Mouse (Mus musculus) embryonic facial prominence, embryonic 10.5 days (tissue): ENCODE measurements around the gene Eif4enif1. TPM values are rescaled to one million over a fixed set of nuclear protein-coding genes. Genes with fewer than 3 reads are reported as not detected.

ENCODE experiments used
- DNase-seq: peaks from one replicate; pipeline ENCODE4 v3.0.0-alpha.2; 2017; ENCODE audit warnings: low spot score
- H3K27ac ChIP-seq: fragments of 300-500 bp; sonication (generic); replicated peaks from 2 replicates; pipeline ENCODE4 v1.5.1; 2016; ENCODE audit warnings: mild to moderate bottlenecking
- H3K27me3 ChIP-seq: fragments of 300-500 bp; sonication (generic); replicated peaks from 2 replicates; pipeline ENCODE4 v1.6.1; 2016; ENCODE audit warnings: low read depth, mild to moderate bottlenecking; ENCODE audit not compliant: poor library complexity, severe bottlenecking
- H3K36me3 ChIP-seq: fragments of 300-500 bp; sonication (generic); replicated peaks from 2 replicates; pipeline ENCODE4 v1.6.1; 2016; ENCODE audit warnings: mild to moderate bottlenecking, moderate library complexity
- H3K4me1 ChIP-seq: fragments of 300-500 bp; sonication (generic); 2 replicates; pipeline ENCODE4 v1.6.1; 2016
- H3K4me3 ChIP-seq: fragments of 300-500 bp; sonication (generic); 2 replicates; pipeline ENCODE4 v1.5.1; 2016; ENCODE audit warnings: mild to moderate bottlenecking, moderate library complexity
- H3K9me3 ChIP-seq: fragments of 300-500 bp; sonication (generic); 2 replicates; pipeline ENCODE4 v1.6.1; 2016; ENCODE audit warnings: mild to moderate bottlenecking
- WGBS: fragments of 180-500 bp; shearing (Covaris S2); methylation state at CpG from one replicate; pipeline ENCODE4 v1.1.7; 2016; 5-methylcytosine and 5-hydroxymethylcytosine counted together
- polyA plus RNA-seq: library from polyadenylated mRNA; unstranded; fragments of >200 nt; fragmentation: Nextera tagmentation; extraction: Ambion mirVana; gene quantifications from 2 replicates; pipeline ENCODE4 v1.2.1, GENCODE M21; 2016

Eif4enif1 gene
- polyA plus RNA-seq, 1 experiment from 2014 or later = 65.6 TPM

DNA sequence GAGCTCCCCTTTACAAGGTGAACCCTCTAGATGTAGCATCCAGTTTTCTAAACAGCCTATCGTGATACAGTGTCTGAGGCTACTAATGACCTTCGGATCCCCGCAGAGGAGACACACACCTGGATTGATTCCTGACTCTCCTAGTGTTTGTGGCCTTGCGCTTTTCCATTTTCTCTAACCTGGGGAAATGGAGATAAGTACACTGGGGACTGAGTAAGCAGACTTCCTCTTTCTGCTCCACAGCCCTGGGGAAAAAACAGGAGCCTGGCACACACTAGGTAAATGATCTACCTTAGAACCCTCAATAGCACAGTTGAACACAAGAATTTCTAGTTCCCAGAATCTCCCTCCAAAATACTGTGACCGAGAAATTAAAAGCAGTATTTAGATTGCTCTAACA is 85.7 kb downstream of the Eif4enif1 start:
- no peaks in the 10 kb centered on the region for H3K9me3 ChIP-seq
- H3K4me3 ChIP-seq = peak overlapping the region; percentile 92
- peaks cover 18% of the 10 kb centered on the region for H3K36me3 ChIP-seq
- H3K4me1 ChIP-seq = peaks cover 25% of the 10 kb centered on the region
- H3K27me3 ChIP-seq = no peaks in the 10 kb centered on the region
- H3K27ac ChIP-seq = peak overlapping the region; percentile 100
- no peak for DNase-seq
- 64% methylated on average over 5 of the region's 5 CpGs for WGBS

GRCm38 (mm10) chr11:3288521-3289301 is 86.5 kb downstream of the Eif4enif1 start, which contains the start of gene Patz1:
TSS of gene Patz1 (plus strand) at chr11:3288874.
- Histone ChIP-seq H3K9me3 (no peaks in the 10 kb centered on the region), H3K4me3 (peak within 1 kb of the TSS; percentile 92), H3K27me3 (no peaks in the 10 kb centered on the region), H3K27ac (peak within 1 kb of the TSS; percentile 100), H3K36me3 (peaks cover 26% of the 10 kb centered on the region), H3K4me1 (peaks cover 33% of the 10 kb centered on the region)
- under 1% methylated on average over 41 of the region's 41 CpGs for WGBS
- DNase-seq = peak; percentile 75

DNA sequence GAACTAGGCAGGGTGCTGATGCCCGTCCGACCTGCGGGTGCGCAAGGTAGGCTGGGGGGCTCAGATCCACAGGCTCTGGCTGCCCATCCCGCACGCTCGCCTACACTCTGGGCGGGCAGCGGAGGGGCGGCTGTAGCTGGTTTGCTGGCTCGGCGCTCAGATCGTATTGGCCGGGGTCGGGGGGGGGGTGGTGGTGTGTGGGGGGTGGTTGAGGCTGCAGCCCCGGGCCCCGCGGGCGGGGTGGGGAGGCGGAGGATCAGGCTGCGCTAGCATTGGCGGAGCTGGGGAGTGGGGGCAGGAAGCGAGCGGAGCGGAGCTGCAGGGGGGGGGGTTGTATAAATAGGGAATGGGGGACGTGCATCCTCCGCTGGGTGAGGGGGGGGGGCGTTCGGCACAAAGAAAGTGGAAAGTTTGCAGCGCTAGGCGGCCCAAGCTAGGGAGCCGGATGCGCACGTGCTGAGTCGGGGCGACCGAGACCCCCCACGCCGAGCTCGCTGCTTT is 87.2 kb downstream of the Eif4enif1 start:
- peak overlapping the region; percentile 100 for H3K27ac ChIP-seq
- H3K27me3 ChIP-seq = no peaks in the 10 kb centered on the region
- peak; percentile 97 for DNase-seq
- H3K36me3 ChIP-seq = peaks cover 32% of the 10 kb centered on the region
- no peaks in the 10 kb centered on the region for H3K9me3 ChIP-seq
- under 1% methylated on average over 39 of the region's 40 CpGs for WGBS
- H3K4me1 ChIP-seq = peaks cover 40% of the 10 kb centered on the region
- peak overlapping the region; percentile 92 for H3K4me3 ChIP-seq

DNA sequence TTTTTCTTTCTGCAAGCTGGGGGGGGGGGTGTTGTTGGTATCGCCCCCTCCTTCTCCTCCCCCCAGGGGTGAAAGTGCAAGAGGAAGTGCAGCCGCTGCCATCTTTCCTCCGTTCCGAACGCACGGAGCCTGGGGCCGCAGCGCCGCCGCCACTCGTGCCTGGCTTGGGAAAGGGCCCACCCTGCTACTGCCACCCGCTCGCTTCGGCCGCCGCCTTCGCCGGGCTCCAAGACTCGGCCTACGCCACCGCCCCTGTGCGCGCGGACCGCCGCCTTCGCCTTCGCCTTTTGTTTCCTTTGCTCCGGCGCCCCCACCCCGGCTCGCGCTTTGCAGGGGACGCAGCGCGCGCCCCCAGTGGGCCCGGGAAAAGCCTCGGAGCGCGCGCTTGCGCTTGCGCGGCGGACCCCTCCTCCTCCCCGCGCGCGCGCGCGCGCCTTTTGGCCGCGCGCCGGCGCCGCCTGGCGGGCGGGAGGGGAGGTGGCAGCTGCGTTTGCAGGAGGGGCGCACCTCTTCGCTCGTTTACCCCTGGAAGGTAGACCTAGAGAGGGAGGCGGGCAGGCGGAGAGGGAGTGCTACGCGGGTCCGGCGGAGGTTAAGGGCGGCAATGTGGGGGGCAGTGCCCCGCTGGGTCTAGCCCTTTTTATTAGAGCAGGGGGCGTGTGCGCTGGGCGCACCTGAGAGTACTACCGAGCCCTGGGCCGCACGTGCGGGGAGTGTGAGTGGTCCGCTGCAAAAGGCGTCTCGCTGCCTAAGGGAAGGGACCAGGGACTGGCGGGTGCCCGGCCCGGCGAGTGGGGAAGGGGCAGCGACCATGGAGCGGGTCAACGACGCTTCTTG is 87.8 kb downstream of the Eif4enif1 start:
- H3K9me3 ChIP-seq = no peaks in the 10 kb centered on the region
- peak overlapping the region; percentile 100 for H3K27ac ChIP-seq
- peak overlapping the region; percentile 92 for H3K4me3 ChIP-seq
- peaks cover 39% of the 10 kb centered on the region for H3K36me3 ChIP-seq
- under 1% methylated on average over 91 of the region's 92 CpGs for WGBS
- peaks cover 46% of the 10 kb centered on the region for H3K4me1 ChIP-seq
- DNase-seq = peak; percentile 91
- H3K27me3 ChIP-seq = no peaks in the 10 kb centered on the region

- Histone ChIP-seq H3K27me3 (no peaks in the 10 kb centered on the region), H3K9me3 (no peaks in the 10 kb centered on the region), H3K27ac (peak overlapping the region; percentile 100), H3K4me1 (peaks cover 53% of the 10 kb centered on the region), H3K4me3 (peak overlapping the region; percentile 92), H3K36me3 (peaks cover 46% of the 10 kb centered on the region)
- under 1% methylated on average over 50 of the region's 50 CpGs for WGBS
- DNase-seq = no peak
These were observed 88.6 kb downstream of the Eif4enif1 start for GRCm38 (mm10) chr11:3290640-3291310.

DNA sequence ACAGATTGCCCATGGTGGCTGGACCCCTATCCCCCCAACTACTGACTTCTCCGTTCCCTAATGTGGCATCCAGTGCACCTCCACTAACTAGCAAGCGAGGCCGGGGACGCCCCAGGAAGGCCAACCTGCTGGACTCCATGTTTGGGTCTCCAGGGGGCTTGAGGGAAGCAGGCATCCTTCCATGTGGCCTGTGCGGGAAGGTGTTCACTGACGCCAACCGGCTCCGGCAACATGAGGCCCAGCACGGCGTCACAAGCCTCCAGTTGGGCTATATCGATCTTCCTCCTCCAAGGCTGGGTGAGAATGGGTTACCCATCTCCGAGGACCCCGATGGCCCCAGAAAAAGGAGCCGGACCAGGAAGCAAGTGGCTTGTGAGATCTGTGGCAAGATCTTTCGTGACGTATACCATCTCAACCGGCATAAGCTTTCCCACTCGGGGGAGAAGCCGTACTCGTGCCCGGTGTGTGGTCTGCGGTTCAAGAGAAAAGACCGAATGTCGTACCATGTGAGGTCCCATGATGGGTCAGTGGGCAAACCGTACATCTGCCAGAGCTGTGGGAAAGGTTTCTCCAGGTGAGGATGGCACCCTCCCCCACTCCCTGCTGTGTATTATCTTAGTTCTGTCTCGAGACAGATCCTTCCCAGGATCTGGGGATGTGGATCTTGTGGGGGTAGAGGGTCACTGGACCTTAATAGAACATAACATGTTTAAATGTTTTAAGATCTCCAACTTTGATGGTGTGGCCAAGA is 89.3 kb downstream of the Eif4enif1 start:
- Histone ChIP-seq H3K4me1 (peaks cover 59% of the 10 kb centered on the region), H3K27ac (peak overlapping the region; percentile 100)
- WGBS = 1% methylated on average over 26 of the region's 26 CpGs

DNA sequence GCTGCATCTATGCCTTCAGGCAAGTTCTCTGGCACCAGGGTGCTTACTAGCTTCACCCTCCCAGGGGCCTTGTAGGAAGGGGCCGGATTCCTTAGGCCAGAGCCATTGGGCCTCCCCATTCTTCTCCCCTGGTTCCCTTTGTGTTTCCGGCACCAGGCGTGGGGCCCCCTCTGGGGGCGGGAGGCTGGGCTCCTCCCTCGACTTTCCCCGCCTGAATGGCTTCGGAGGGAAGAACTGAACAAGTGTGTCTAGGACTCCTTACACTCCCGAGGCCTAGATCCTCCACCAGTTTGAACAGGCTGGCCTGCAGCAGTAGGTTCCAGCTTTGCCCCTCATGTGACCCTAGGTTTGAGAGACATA is 89.8 kb downstream of the Eif4enif1 start:
- H3K27me3 ChIP-seq = no peaks in the 10 kb centered on the region
- peaks cover 59% of the 10 kb centered on the region for H3K36me3 ChIP-seq
- WGBS = 0% methylated on average over 8 of the region's 8 CpGs
- H3K27ac ChIP-seq = peak overlapping the region; percentile 100
- no peaks in the 10 kb centered on the region for H3K9me3 ChIP-seq
- H3K4me1 ChIP-seq = peaks cover 62% of the 10 kb centered on the region
- DNase-seq = peak; percentile 86
- H3K4me3 ChIP-seq = peak overlapping the region; percentile 92

More for the DNA sequence above, 89.3 kb downstream of the Eif4enif1 start:
- H3K9me3 ChIP-seq = no peaks in the 10 kb centered on the region
- DNase-seq = peak; percentile 56
- H3K36me3 ChIP-seq = peaks cover 53% of the 10 kb centered on the region
- no peaks in the 10 kb centered on the region for H3K27me3 ChIP-seq
- H3K4me3 ChIP-seq = peak overlapping the region; percentile 92

DNA sequence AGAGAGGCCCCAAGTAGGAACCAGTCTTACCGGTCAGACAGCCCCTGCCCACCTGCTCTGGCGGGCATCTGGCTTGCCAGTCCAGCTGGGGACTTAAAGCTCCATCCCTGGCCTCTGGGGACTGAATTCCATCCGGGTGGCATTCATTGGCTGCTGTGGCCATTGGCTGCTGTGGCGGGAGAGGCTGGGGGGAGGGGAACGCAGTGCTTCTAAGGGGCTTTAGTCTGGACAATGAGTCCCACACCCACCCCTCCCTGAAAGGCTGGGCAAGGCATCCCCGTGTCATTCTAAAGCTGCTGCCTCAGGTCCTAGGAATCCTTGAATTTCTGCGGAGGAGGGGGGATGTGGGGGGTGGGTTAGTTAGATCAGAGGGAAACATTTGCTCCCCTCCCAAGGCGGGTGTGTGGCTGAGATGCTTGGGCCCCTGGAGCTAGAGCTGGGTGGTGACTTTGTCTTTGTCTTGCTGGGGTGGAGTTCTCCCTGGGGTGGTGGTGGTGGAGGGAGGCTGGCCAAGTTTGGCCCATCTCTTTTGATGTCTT is 90.6 kb downstream of the Eif4enif1 start:
- peak; percentile 91 for DNase-seq
- Histone ChIP-seq H3K9me3 (no peaks in the 10 kb centered on the region), H3K27ac (peak overlapping the region; percentile 100), H3K27me3 (no peaks in the 10 kb centered on the region), H3K4me1 (peaks cover 59% of the 10 kb centered on the region), H3K4me3 (peak overlapping the region; percentile 92), H3K36me3 (peaks cover 66% of the 10 kb centered on the region)
- WGBS = under 1% methylated on average over 8 of the region's 8 CpGs

DNA sequence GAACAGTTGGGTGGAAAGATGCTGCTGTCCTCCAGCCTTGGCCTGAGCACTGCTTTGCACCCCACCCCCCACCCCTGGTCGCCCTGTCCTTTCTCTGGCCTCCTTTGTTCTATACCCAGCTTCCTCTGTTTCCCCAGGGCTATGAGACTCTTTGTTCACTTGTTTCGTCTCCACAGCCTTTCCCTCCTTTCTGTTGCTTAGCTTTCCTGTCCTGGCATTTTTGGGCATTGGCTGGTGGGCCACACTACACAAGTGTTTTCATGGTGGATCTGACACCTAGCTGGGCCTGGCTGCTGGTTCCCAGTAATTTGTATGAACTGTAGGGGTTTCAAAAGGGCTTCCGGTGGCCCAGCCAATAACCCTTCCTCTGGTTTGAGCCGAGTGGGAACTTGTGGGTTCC is 91.2 kb downstream of the Eif4enif1 start:
- H3K9me3 ChIP-seq = no peaks in the 10 kb centered on the region
- 30% methylated on average over 4 of the region's 4 CpGs for WGBS
- H3K27ac ChIP-seq = peak overlapping the region; percentile 100
- H3K36me3 ChIP-seq = peaks cover 72% of the 10 kb centered on the region
- H3K27me3 ChIP-seq = no peaks in the 10 kb centered on the region
- no peak for DNase-seq
- peaks cover 53% of the 10 kb centered on the region for H3K4me1 ChIP-seq
- peak overlapping the region; percentile 92 for H3K4me3 ChIP-seq
